Mouse (Mus musculus) small intestine, adult 2 months (tissue): ENCODE measurements around the gene Strap.

ENCODE experiments used
- CTCF ChIP-seq: fragments of 200-500 bp; IDR thresholded peaks from 2 replicates; pipeline ENCODE4 v1.5.1; 2012; ENCODE audit warnings: low read depth, mild to moderate bottlenecking, control low read depth, inconsistent platforms, low read length, moderate library complexity, mixed read lengths; ENCODE audit not compliant: insufficient replicate concordance, insufficient read length; ENCODE audit errors: extremely low read depth
- POLR2A ChIP-seq: fragments of 200-500 bp; IDR thresholded peaks from 2 replicates; pipeline ENCODE4 v1.6.1; 2012; ENCODE audit warnings: low read depth, mild to moderate bottlenecking, control low read depth, inconsistent platforms, low read length, moderate library complexity

- TF ChIP-seq CTCF = no peak
- no peak for TF ChIP-seq POLR2A
These were observed 32.0 kb upstream of the Strap start for GRCm38 (mm10) chr6:137702918-137703317.
